Mouse (Mus musculus): ENCODE measurements at regions not wholly inside any gene's neighbourhood (a gene's known extent, or its start where the extent isn't known, plus 50 kb on each side); places are given as distances from the start of the nearest gene placed in this dataset.

DNA sequence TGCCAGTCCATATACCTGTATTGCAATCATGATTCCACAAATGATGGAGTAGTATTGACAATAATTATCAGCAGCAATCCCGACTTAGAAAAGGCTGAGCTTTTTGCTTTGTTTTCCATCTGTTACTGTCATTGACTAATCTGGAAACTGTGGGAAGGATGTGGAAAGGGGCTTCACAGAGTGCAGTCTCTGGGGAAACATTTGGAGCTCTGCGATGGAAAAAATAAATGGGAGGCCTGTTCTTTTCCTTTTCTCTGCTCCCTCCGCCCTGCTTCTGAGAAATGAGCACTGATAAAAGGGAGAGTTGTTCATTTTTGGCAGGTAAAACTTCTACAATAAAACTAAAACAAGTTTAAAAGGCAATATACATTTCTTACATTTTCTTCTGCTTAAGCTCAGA, 58.3 kb upstream of the Mast4 start:
- no peak overlapping the region for H3K27ac ChIP-seq (ENCODE audit: control insufficient read depth, insufficient read depth, low read length)

DNA sequence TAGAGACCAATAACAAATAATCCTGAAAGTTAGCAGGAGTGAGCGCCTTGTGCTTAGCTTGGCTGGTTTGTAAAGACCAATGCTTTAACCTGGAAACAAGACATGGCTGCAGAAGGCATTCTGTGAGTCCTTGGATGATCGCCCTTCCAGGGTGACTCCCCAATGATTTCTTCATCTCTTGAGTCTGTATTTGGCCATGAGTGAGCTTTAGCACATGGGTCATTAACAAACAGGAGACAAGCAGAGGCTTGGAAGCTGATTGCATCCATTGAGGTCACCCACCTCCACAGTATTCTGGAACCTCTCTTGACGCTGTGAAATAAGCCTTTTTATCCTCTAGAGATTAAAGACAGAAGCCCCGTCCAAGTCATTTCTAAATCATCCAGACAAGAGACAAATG, 57.1 kb upstream of the Mast4 start:
- Histone ChIP-seq H3K36me3 (ENCODE audit: control insufficient read depth, insufficient read depth, low read length) (no peaks in the 10 kb centered on the region), H3K27me3 (ENCODE audit: control insufficient read depth, insufficient read depth, low read length) (no peaks in the 10 kb centered on the region), H3K27ac (ENCODE audit: control insufficient read depth, insufficient read depth, low read length) (no peak overlapping the region), H3K4me1 (replicated peaks; ENCODE audit: control insufficient read depth, insufficient read depth, low read length) (no peaks in the 10 kb centered on the region; the same call in 1 of the 2 replicates), H3K4me3 (ENCODE audit: control insufficient read depth, insufficient read depth, low read length) (no peak overlapping the region)
- TF ChIP-seq CTCF (IDR thresholded peaks at IDR 0.05; ENCODE audit: borderline replicate concordance, control insufficient read depth, extremely low read depth, insufficient read depth, low read length, poor library complexity) (no peak), POLR2A (IDR thresholded peaks at IDR 0.05; ENCODE audit: control insufficient read depth, extremely low read depth, insufficient read depth, low read length, poor library complexity) (no peak)
- no peak for DNase-seq
- 89% methylated on average over 4 of the region's 4 CpGs for WGBS

More for the DNA sequence above, 58.3 kb upstream of the Mast4 start:
- 76% methylated on average over 3 of the region's 3 CpGs for WGBS
- Histone ChIP-seq H3K27me3 (ENCODE audit: control insufficient read depth, insufficient read depth, low read length) (no peaks in the 10 kb centered on the region), H3K36me3 (ENCODE audit: control insufficient read depth, insufficient read depth, low read length) (no peaks in the 10 kb centered on the region), H3K4me1 (replicated peaks; ENCODE audit: control insufficient read depth, insufficient read depth, low read length) (no peaks in the 10 kb centered on the region; the same call in 1 of the 2 replicates), H3K4me3 (ENCODE audit: control insufficient read depth, insufficient read depth, low read length) (no peak overlapping the region)
- DNase-seq, result no peak
- no peak for TF ChIP-seq POLR2A (IDR thresholded peaks at IDR 0.05; ENCODE audit: control insufficient read depth, extremely low read depth, insufficient read depth, low read length, poor library complexity)
- TF ChIP-seq CTCF (IDR thresholded peaks at IDR 0.05; ENCODE audit: borderline replicate concordance, control insufficient read depth, extremely low read depth, insufficient read depth, low read length, poor library complexity), result no peak

DNA sequence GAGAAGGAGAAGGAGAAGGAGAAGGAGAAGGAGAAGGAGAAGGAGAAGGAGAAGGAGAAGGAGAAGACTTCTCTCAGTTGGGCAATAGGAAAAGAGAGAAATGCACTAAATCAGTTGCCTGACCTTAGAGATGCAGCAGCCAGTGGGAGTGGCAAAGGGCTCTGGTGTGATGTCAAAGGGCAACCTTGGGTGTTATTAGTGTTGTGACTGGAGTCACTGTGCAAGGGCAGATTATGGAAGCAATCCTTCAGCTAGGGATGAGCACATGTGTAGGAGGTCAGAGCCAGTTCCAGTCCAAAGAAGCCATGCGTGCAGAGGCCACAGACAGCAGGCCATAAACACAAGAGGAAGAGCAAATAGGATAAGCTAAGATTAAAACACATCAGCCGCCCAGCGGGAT, 56.7 kb upstream of the Mast4 start:
- H3K36me3 ChIP-seq (ENCODE audit: control insufficient read depth, insufficient read depth, low read length), result no peaks in the 10 kb centered on the region
- 100% methylated on average over 3 of the region's 3 CpGs for WGBS
- no peak for DNase-seq
- no peak overlapping the region for H3K4me3 ChIP-seq (ENCODE audit: control insufficient read depth, insufficient read depth, low read length)
- no peaks in the 10 kb centered on the region; the same call in 1 of the 2 replicates for H3K4me1 ChIP-seq (replicated peaks; ENCODE audit: control insufficient read depth, insufficient read depth, low read length)
- no peak overlapping the region for H3K27ac ChIP-seq (ENCODE audit: control insufficient read depth, insufficient read depth, low read length)
- no peak for TF ChIP-seq CTCF (IDR thresholded peaks at IDR 0.05; ENCODE audit: borderline replicate concordance, control insufficient read depth, extremely low read depth, insufficient read depth, low read length, poor library complexity)
- TF ChIP-seq POLR2A (IDR thresholded peaks at IDR 0.05; ENCODE audit: control insufficient read depth, extremely low read depth, insufficient read depth, low read length, poor library complexity), result no peak
- H3K27me3 ChIP-seq (ENCODE audit: control insufficient read depth, insufficient read depth, low read length), result no peaks in the 10 kb centered on the region

DNA sequence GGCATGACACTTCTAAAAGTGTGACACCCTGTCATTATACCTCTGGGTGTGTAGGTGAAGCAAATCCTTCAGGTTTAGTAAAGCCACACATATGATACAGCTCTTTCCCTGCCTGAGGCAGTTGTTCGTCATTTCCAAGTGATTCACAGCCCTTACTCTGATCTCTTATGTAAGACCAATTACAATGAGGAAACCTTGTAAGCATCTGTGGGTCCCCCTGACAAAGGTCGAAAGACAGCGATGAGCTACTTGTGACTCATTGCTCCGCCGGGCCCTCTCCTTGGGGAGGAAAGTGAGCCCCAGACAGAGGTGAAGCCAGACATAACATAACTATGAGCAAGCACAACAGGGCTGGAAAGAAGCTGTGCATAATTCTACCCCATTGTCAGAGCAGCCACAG, 52.7 kb upstream of the Mast4 start:
- TF ChIP-seq CTCF (IDR thresholded peaks at IDR 0.05; ENCODE audit: borderline replicate concordance, control insufficient read depth, extremely low read depth, insufficient read depth, low read length, poor library complexity), result no peak
- no peak for TF ChIP-seq POLR2A (IDR thresholded peaks at IDR 0.05; ENCODE audit: control insufficient read depth, extremely low read depth, insufficient read depth, low read length, poor library complexity)
- H3K27ac ChIP-seq (ENCODE audit: control insufficient read depth, insufficient read depth, low read length), result no peak overlapping the region
- no peaks in the 10 kb centered on the region for H3K27me3 ChIP-seq (ENCODE audit: control insufficient read depth, insufficient read depth, low read length)
- H3K36me3 ChIP-seq (ENCODE audit: control insufficient read depth, insufficient read depth, low read length), result no peaks in the 10 kb centered on the region
- DNase-seq, result no peak
- no peak overlapping the region for H3K4me3 ChIP-seq (ENCODE audit: control insufficient read depth, insufficient read depth, low read length)
- no peaks in the 10 kb centered on the region for H3K4me1 ChIP-seq (replicated peaks; ENCODE audit: control insufficient read depth, insufficient read depth, low read length)
- 96% methylated on average over 5 of the region's 5 CpGs for WGBS
